Mouse (Mus musculus) brain, embryonic 14.5 days (tissue): ENCODE measurements around the gene Slit2.

Experiments used
- CTCF ChIP-seq: fragments of 200-500 bp; IDR thresholded peaks from 2 replicates; pipeline ENCODE4 v1.5.1; 2012; ENCODE audit warnings: inconsistent platforms, mild to moderate bottlenecking, moderate library complexity, borderline replicate concordance; ENCODE audit not compliant: insufficient read depth, insufficient read length; ENCODE audit errors: extremely low read depth
- POLR2A ChIP-seq: fragments of 200-500 bp; IDR thresholded peaks from 2 replicates; pipeline ENCODE4 v1.6.1; 2012; ENCODE audit warnings: mild to moderate bottlenecking, inconsistent platforms, borderline replicate concordance; ENCODE audit not compliant: poor library complexity, insufficient read depth, insufficient read length, severe bottlenecking; ENCODE audit errors: extremely low read depth

DNA sequence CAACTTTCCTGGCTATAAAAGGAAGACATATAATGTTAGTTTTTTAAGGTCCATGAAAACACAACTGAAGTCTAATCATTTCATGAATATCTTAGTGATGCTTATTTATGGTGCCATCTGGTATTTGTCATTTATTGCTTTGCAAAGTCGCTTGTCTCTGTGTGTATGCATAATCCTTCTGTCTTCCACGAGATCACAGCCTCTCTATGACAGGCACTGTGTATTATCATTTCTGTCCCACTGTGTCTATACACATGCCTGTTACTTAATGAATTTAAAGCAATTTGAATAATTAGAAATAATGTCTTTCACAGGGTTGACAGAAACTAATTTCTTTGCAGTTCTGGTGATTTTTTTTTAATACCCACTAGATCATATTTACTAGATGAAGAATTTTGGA lies 242.6 kb downstream of the Slit2 start:
- no peak for TF ChIP-seq CTCF
- TF ChIP-seq POLR2A = no peak
